Mouse (Mus musculus) myocyte (in vitro differentiated cells): Measurements from ENCODE around the gene Mon2. TPM values are rescaled to one million over a fixed set of nuclear protein-coding genes. Genes with fewer than 3 reads are reported as not detected.
A peak's percentile ranks its signal among the peaks of the same experiment; 100 is the strongest.

Source experiments
- H3K27me3 ChIP-seq: one replicate; pipeline ENCODE4 v1.6.1; 2011; ENCODE audit not compliant: control insufficient read depth, insufficient read depth, insufficient read length
- H3K36me3 ChIP-seq: one replicate; pipeline ENCODE4 v1.6.1; 2011; ENCODE audit not compliant: control insufficient read depth, insufficient read depth
- H3K4me2 ChIP-seq: one replicate; pipeline ENCODE4 v1.6.1; 2011; ENCODE audit warnings: low read depth, control low read depth
- H3K4me3 ChIP-seq: one replicate; pipeline ENCODE4 v1.5.1; 2011; ENCODE audit warnings: mild to moderate bottlenecking, control low read depth, moderate library complexity
- H3K79me2 ChIP-seq: one replicate; pipeline ENCODE4 v1.6.1; 2011; ENCODE audit not compliant: control insufficient read depth, insufficient read depth
- H3ac ChIP-seq: one replicate; pipeline ENCODE4 v1.6.1; 2011; ENCODE audit not compliant: control insufficient read depth, insufficient read length
- CEBPB ChIP-seq: IDR thresholded peaks from 2 replicates; pipeline ENCODE4 v1.6.1; 2011; ENCODE audit warnings: mild to moderate bottlenecking, moderate library complexity; ENCODE audit not compliant: poor library complexity, insufficient read depth, severe bottlenecking
- E2F4 ChIP-seq: IDR thresholded peaks from one replicate; pipeline ENCODE4 v1.6.1; 2011; ENCODE audit warnings: mild to moderate bottlenecking, control low read depth, moderate library complexity; ENCODE audit not compliant: insufficient read depth
- MAX ChIP-seq: IDR thresholded peaks from one replicate; pipeline ENCODE4 v1.6.1; 2011; ENCODE audit warnings: low read depth, mild to moderate bottlenecking, control low read depth
- MYOD1 ChIP-seq, 3 experiments: IDR thresholded peaks; one replicate each; pipeline ENCODE4 v1.6.1; 2011; ENCODE audit warnings: control low read depth in 2 of 3, low read depth in 2 of 3, mild to moderate bottlenecking in 2 of 3, moderate library complexity in 1 of 3; ENCODE audit not compliant: insufficient read length in 2 of 3, control insufficient read depth in 1 of 3
- MYOG ChIP-seq, 3 experiments: IDR thresholded peaks; one replicate each; pipeline ENCODE4 v1.6.1; 2011; ENCODE audit warnings: control low read depth in 2 of 3, low read depth in 2 of 3, mild to moderate bottlenecking in 2 of 3; ENCODE audit not compliant: insufficient read length in 2 of 3, control insufficient read depth in 1 of 3, insufficient read depth in 1 of 3
- POLR2A ChIP-seq: IDR thresholded peaks from one replicate; pipeline ENCODE4 v1.6.1; 2011; ENCODE audit warnings: low read depth, mild to moderate bottlenecking, control low read depth, moderate library complexity; ENCODE audit not compliant: insufficient read length
- POLR2AphosphoS2 ChIP-seq: IDR thresholded peaks from one replicate; pipeline ENCODE4 v1.6.1; 2011; ENCODE audit warnings: low read depth, control low read depth; ENCODE audit not compliant: insufficient read length
- REST ChIP-seq: IDR thresholded peaks from one replicate; pipeline ENCODE4 v1.6.1; 2011; ENCODE audit warnings: mild to moderate bottlenecking, control low read depth, moderate library complexity; ENCODE audit not compliant: insufficient read depth, insufficient read length
- SRF ChIP-seq: IDR thresholded peaks from one replicate; pipeline ENCODE4 v1.6.1; 2011; ENCODE audit warnings: low read depth; ENCODE audit not compliant: control insufficient read depth, insufficient read length
- TCF12 ChIP-seq: IDR thresholded peaks from one replicate; pipeline ENCODE4 v1.6.1; 2011; ENCODE audit warnings: mild to moderate bottlenecking, control low read depth; ENCODE audit not compliant: poor library complexity, insufficient read depth, severe bottlenecking
- TCF3 ChIP-seq: IDR thresholded peaks from one replicate; pipeline ENCODE4 v1.6.1; 2011; ENCODE audit warnings: low read depth, control low read depth; ENCODE audit not compliant: insufficient read length
- USF1 ChIP-seq: IDR thresholded peaks from one replicate; pipeline ENCODE4 v1.6.1; 2011; ENCODE audit warnings: low read depth, mild to moderate bottlenecking, control low read depth, moderate library complexity
- polyA plus RNA-seq: library from polyadenylated mRNA; unstranded; fragments of >200 nt; fragmentation: generic; extraction: Trizol; gene quantifications from one replicate; pipeline ENCODE4 v1.2.1, GENCODE M21; 2012; ENCODE audit warnings: missing spikeins

The Mon2 gene
- polyA plus RNA-seq, 1 experiment: 31.0 TPM

GRCm38 (mm10) chr10:123086847-123087246, 10.5 kb upstream of the Mon2 start:
- Histone ChIP-seq H3ac (no peak overlapping the region), H3K4me2 (no peak overlapping the region), H3K79me2 (no peaks in the 10 kb centered on the region), H3K4me3 (no peak overlapping the region), H3K27me3 (peaks cover 8% of the 10 kb centered on the region), H3K36me3 (no peaks in the 10 kb centered on the region)
- no peak for TF ChIP-seq TCF3
- no peak for TF ChIP-seq USF1
- TF ChIP-seq TCF12: no peak
- TF ChIP-seq POLR2A: no peak
- TF ChIP-seq MAX: no peak
- TF ChIP-seq CEBPB: no peak
- no peak for TF ChIP-seq REST

- Histone ChIP-seq H3K27me3 (peaks cover 13% of the 10 kb centered on the region), H3ac (no peak overlapping the region), H3K79me2 (no peaks in the 10 kb centered on the region), H3K4me3 (no peak overlapping the region), H3K36me3 (no peaks in the 10 kb centered on the region), H3K4me2 (peak overlapping the region; percentile 24)
- no peak for TF ChIP-seq POLR2A
- TF ChIP-seq MAX: no peak
- TF ChIP-seq MYOD1 (IDR thresholded peaks at IDR 0.05; ENCODE audit: control insufficient read depth in 1 of 3, insufficient read length in 2 of 3, low read depth in 2 of 3): no peak
- TF ChIP-seq TCF3: no peak
- no peak for TF ChIP-seq REST
- no peak for TF ChIP-seq E2F4
- no peak for TF ChIP-seq SRF
- no peak for TF ChIP-seq CEBPB
- no peak for TF ChIP-seq USF1
- TF ChIP-seq MYOG (IDR thresholded peaks at IDR 0.05; ENCODE audit: control insufficient read depth in 1 of 3, insufficient read depth in 1 of 3, insufficient read length in 2 of 3, low read depth in 2 of 3): no peak
- no peak for TF ChIP-seq POLR2AphosphoS2
These were observed 8.8 kb upstream of the Mon2 start for GRCm38 (mm10) chr10:123084900-123085641.

- Histone ChIP-seq H3ac (no peak overlapping the region), H3K27me3 (peaks cover 13% of the 10 kb centered on the region), H3K4me3 (no peak overlapping the region), H3K79me2 (no peaks in the 10 kb centered on the region), H3K36me3 (no peaks in the 10 kb centered on the region), H3K4me2 (peak overlapping the region; percentile 24)
- TF ChIP-seq MYOD1 (IDR thresholded peaks at IDR 0.05; ENCODE audit: control insufficient read depth in 1 of 3, insufficient read length in 2 of 3, low read depth in 2 of 3) (no peak), TCF3 (no peak), TCF12 (no peak), MAX (no peak), POLR2A (no peak), SRF (no peak), MYOG (IDR thresholded peaks at IDR 0.05; ENCODE audit: control insufficient read depth in 1 of 3, insufficient read depth in 1 of 3, insufficient read length in 2 of 3, low read depth in 2 of 3) (no peak), POLR2AphosphoS2 (no peak), REST (no peak), USF1 (no peak), E2F4 (no peak), CEBPB (no peak)
These were observed 8.0 kb upstream of the Mon2 start for GRCm38 (mm10) chr10:123084307-123084706.

- Histone ChIP-seq H3K79me2 (peaks cover 48% of the 10 kb centered on the region), H3K36me3 (no peaks in the 10 kb centered on the region), H3K4me2 (peak overlapping the region; percentile 97), H3ac (peak overlapping the region; percentile 98), H3K27me3 (peaks cover 5% of the 10 kb centered on the region), H3K4me3 (peak overlapping the region; percentile 63)
- TF ChIP-seq MAX: no peak
- no peak for TF ChIP-seq MYOG (IDR thresholded peaks at IDR 0.05; ENCODE audit: control insufficient read depth in 1 of 3, insufficient read depth in 1 of 3, insufficient read length in 2 of 3, low read depth in 2 of 3)
- no peak for TF ChIP-seq E2F4
- no peak for TF ChIP-seq POLR2AphosphoS2
- no peak for TF ChIP-seq POLR2A
- no peak for TF ChIP-seq CEBPB
- TF ChIP-seq MYOD1 (IDR thresholded peaks at IDR 0.05; ENCODE audit: control insufficient read depth in 1 of 3, insufficient read length in 2 of 3, low read depth in 2 of 3): no peak
- TF ChIP-seq TCF3: no peak
- TF ChIP-seq REST: no peak
- TF ChIP-seq SRF: no peak
- no peak for TF ChIP-seq TCF12
- no peak for TF ChIP-seq USF1
These were observed 508 bp downstream of the Mon2 start for GRCm38 (mm10) chr10:123075751-123076242.
